Mouse (Mus musculus) lung, postnatal 10 days (tissue): ENCODE data around the gene Gm21954.
A peak's percentile ranks its signal among the peaks of the same experiment; 100 is the strongest.

Source experiments
- DNase-seq: peaks from one replicate; pipeline ENCODE4 v3.0.0; 2021

Gene Gm21954

GRCm38 (mm10) chr3:55461685-55462655 is 10.0 kb downstream of the Gm21954 start:
- peak; percentile 22 for DNase-seq

GRCm38 (mm10) chr3:55461092-55461491 is 10.9 kb downstream of the Gm21954 start:
- no peak for DNase-seq

- DNase-seq: peak; percentile 12
These were observed 19.5 kb downstream of the Gm21954 start for GRCm38 (mm10) chr3:55452464-55452863.

- DNase-seq: no peak
These were observed 20.1 kb downstream of the Gm21954 start for GRCm38 (mm10) chr3:55451877-55452276.

- no peak for DNase-seq
These were observed 21.0 kb downstream of the Gm21954 start for GRCm38 (mm10) chr3:55451035-55451434.

GRCm38 (mm10) chr3:55449148-55449547 is 22.9 kb downstream of the Gm21954 start:
- no peak for DNase-seq

GRCm38 (mm10) chr3:55447486-55448460 is 24.2 kb downstream of the Gm21954 start:
- peak; percentile 16 for DNase-seq

- no peak for DNase-seq
These were observed 25.3 kb downstream of the Gm21954 start for GRCm38 (mm10) chr3:55446681-55447080.

- DNase-seq: no peak
These were observed 28.3 kb downstream of the Gm21954 start for GRCm38 (mm10) chr3:55443725-55444124.

GRCm38 (mm10) chr3:55443271-55443670 is 28.7 kb downstream of the Gm21954 start:
- no peak for DNase-seq

GRCm38 (mm10) chr3:55442012-55442645 is 29.9 kb downstream of the Gm21954 start:
- no peak for DNase-seq

GRCm38 (mm10) chr3:55440342-55440741 is 31.7 kb downstream of the Gm21954 start:
- no peak for DNase-seq

GRCm38 (mm10) chr3:55438824-55439446 is 33.1 kb downstream of the Gm21954 start:
- no peak for DNase-seq

- no peak for DNase-seq
These were observed 37.7 kb downstream of the Gm21954 start for GRCm38 (mm10) chr3:55434276-55434675.

- no peak for DNase-seq
These were observed 40.8 kb downstream of the Gm21954 start for GRCm38 (mm10) chr3:55431223-55431622.

GRCm38 (mm10) chr3:55430022-55430549 is 41.9 kb downstream of the Gm21954 start:
- peak; percentile 4 for DNase-seq

- no peak for DNase-seq
These were observed 48.2 kb downstream of the Gm21954 start for GRCm38 (mm10) chr3:55423640-55424397.

GRCm38 (mm10) chr3:55420436-55421083 is 51.5 kb downstream of the Gm21954 start:
- DNase-seq: no peak

- no peak for DNase-seq
These were observed 52.7 kb downstream of the Gm21954 start for GRCm38 (mm10) chr3:55419334-55419733.

GRCm38 (mm10) chr3:55418845-55419244 is 53.2 kb downstream of the Gm21954 start:
- no peak for DNase-seq

- peak; percentile 10 for DNase-seq
These were observed 56.5 kb downstream of the Gm21954 start for GRCm38 (mm10) chr3:55415527-55415950.
